ENCODE assay signal across 22 mouse cellular contexts in genomic region chr2:106679720-106680455, GRCm38 (mm10). TPM values are rescaled to one million over a fixed set of nuclear protein-coding genes. Genes with fewer than 3 reads are reported as not detected.
DNase-seq lines count a peak whose midpoint lies in the region; ATAC-seq and TF ChIP-seq lines count a peak whose summit lies in the region.
"Had no signal": no experiment of that assay in that cellular context is flagged by ENCODE, and none has a peak within 500 bp of the region (broad histone marks: within the 10 kb centered on the region; RNA-seq: fewer than 3 reads in every experiment).

No protein-coding gene starts in this region.

- no peak for TF ChIP-seq CTCF in lung, postnatal 0 days (IDR thresholded peaks at IDR 0.05)
- TF ChIP-seq CTCF in intestine, postnatal 0 days (IDR thresholded peaks at IDR 0.05; ENCODE audit: low read depth), result no peak

- no peak overlapping the region for H3K4me3 ChIP-seq in kidney, embryonic 15.5 days (replicated peaks)
- no peak overlapping the region for H3K4me3 ChIP-seq in lung, postnatal 0 days (ENCODE audit: low read depth, low read length)
- H3K4me3 ChIP-seq in embryonic facial prominence, embryonic 11.5 days (ENCODE audit: low read depth, low read length), result no peak overlapping the region
- H3K4me3 ChIP-seq in intestine, postnatal 0 days (ENCODE audit: low read depth, low read length), result no peak overlapping the region
- H3K4me3 ChIP-seq: embryonic facial prominence, embryonic 12.5 days; forebrain, embryonic 15.5 days; heart, embryonic 13.5 days; hindbrain, embryonic 12.5 days had no signal

- no peaks in the 10 kb centered on the region for H3K36me3 ChIP-seq in kidney, embryonic 15.5 days
- H3K36me3 ChIP-seq in lung, postnatal 0 days (ENCODE audit: insufficient read depth, low read length), result no peaks in the 10 kb centered on the region
- H3K36me3 ChIP-seq in embryonic facial prominence, embryonic 11.5 days (replicated peaks; ENCODE audit: control insufficient read depth, insufficient read depth, low read depth, low read length), result no peaks in the 10 kb centered on the region
- no peaks in the 10 kb centered on the region for H3K36me3 ChIP-seq in intestine, postnatal 0 days (ENCODE audit: control insufficient read depth, insufficient read depth)
- H3K36me3 ChIP-seq: embryonic facial prominence, embryonic 12.5 days; forebrain, embryonic 15.5 days; G1E; heart, embryonic 13.5 days; hindbrain, embryonic 12.5 days had no signal

- 0 out of 2 replicates have a peak, but pooled peaks have one; percentile 43 for ATAC-seq in kidney, embryonic 15.5 days (replicated peaks; ENCODE audit: low FRiP score)
- no peak for ATAC-seq in lung, postnatal 0 days
- ATAC-seq in embryonic facial prominence, embryonic 11.5 days (replicated peaks; ENCODE audit: insufficient number of reproducible peaks, low FRiP score, low TSS enrichment, low read depth), result no peak
- ATAC-seq in intestine, postnatal 0 days, result 0 out of 2 replicates have a peak, but pooled peaks have one; percentile 19
- ATAC-seq: activated CD4-positive, CD25-positive, alpha-beta regulatory T cell, adult 4 months; CD4-positive, CD25-positive, alpha-beta regulatory T cell, adult 4 months; forebrain, embryonic 15.5 days had no signal

- 0 out of 2 replicates have a peak, but pooled peaks cover 4% of the 10 kb centered on the region for H3K4me1 ChIP-seq in kidney, embryonic 15.5 days
- no peaks in the 10 kb centered on the region for H3K4me1 ChIP-seq in lung, postnatal 0 days (ENCODE audit: insufficient read depth, low read depth, low read length)
- H3K4me1 ChIP-seq in embryonic facial prominence, embryonic 11.5 days (ENCODE audit: control insufficient read depth, insufficient read depth, low read length), result no peaks in the 10 kb centered on the region
- H3K4me1 ChIP-seq in intestine, postnatal 0 days (replicated peaks; ENCODE audit: control insufficient read depth, insufficient read depth, low read length), result no peaks in the 10 kb centered on the region

- no peaks in the 10 kb centered on the region for H3K9me3 ChIP-seq in kidney, embryonic 15.5 days (replicated peaks)
- no peaks in the 10 kb centered on the region for H3K9me3 ChIP-seq in lung, postnatal 0 days (ENCODE audit: low read length)
- H3K9me3 ChIP-seq in embryonic facial prominence, embryonic 11.5 days (replicated peaks; ENCODE audit: control insufficient read depth, low read length), result no peaks in the 10 kb centered on the region
- no peaks in the 10 kb centered on the region for H3K9me3 ChIP-seq in intestine, postnatal 0 days (ENCODE audit: control insufficient read depth)
- H3K9me3 ChIP-seq: embryonic facial prominence, embryonic 12.5 days; forebrain, embryonic 15.5 days; heart, embryonic 13.5 days; hindbrain, embryonic 12.5 days had no signal

- WGBS in kidney, embryonic 15.5 days, result 78% methylated on average over 5 of the region's 5 CpGs
- WGBS in lung, postnatal 0 days, result 51% methylated on average over 5 of the region's 5 CpGs
- 58% methylated on average over 5 of the region's 5 CpGs for WGBS in embryonic facial prominence, embryonic 11.5 days
- WGBS in intestine, postnatal 0 days, result 53% methylated on average over 5 of the region's 5 CpGs

- 0 out of 2 replicates have a peak overlapping the region, but pooled peaks have one; percentile 37 for H3K27ac ChIP-seq in kidney, embryonic 15.5 days
- H3K27ac ChIP-seq in lung, postnatal 0 days (ENCODE audit: low read length), result no peak overlapping the region
- H3K27ac ChIP-seq in embryonic facial prominence, embryonic 11.5 days (replicated peaks; ENCODE audit: low read depth, low read length), result no peak overlapping the region
- no peak overlapping the region for H3K27ac ChIP-seq in intestine, postnatal 0 days (ENCODE audit: low read depth, low read length)
- H3K27ac ChIP-seq: embryonic facial prominence, embryonic 12.5 days; forebrain, embryonic 15.5 days; heart, embryonic 13.5 days; hindbrain, embryonic 12.5 days had no signal

- no peak for DNase-seq in kidney, postnatal 36 days
- DNase-seq in lung, postnatal 0 days (ENCODE audit: low spot score), result peak; percentile 17
- DNase-seq in lung, postnatal 10 days, result no peak
- DNase-seq in embryonic facial prominence, embryonic 11.5 days (ENCODE audit: low spot score), result peak; percentile 33
- no peak for DNase-seq in heart, postnatal 4 days
- no peak for DNase-seq in cerebellum, postnatal 36 days
- DNase-seq: adrenal gland, postnatal 14 days; B cell, adult 2 months; cerebellum, adult 11-12 months; cerebellum, adult 9-11 months; gastrocnemius, postnatal 36 days; heart, adult 11 months; heart, postnatal 36 days had no signal

- no peak overlapping the region for H3K4me2 ChIP-seq in kidney, embryonic 15.5 days
- no peak overlapping the region for H3K4me2 ChIP-seq in lung, postnatal 0 days (replicated peaks; ENCODE audit: low read depth, low read length)
- H3K4me2 ChIP-seq in embryonic facial prominence, embryonic 11.5 days (ENCODE audit: low read depth, low read length), result no peak overlapping the region
- H3K4me2 ChIP-seq in intestine, postnatal 0 days (replicated peaks; ENCODE audit: low read depth), result no peak overlapping the region
- H3K4me2 ChIP-seq: embryonic facial prominence, embryonic 12.5 days; forebrain, embryonic 15.5 days; heart, embryonic 13.5 days; hindbrain, embryonic 12.5 days had no signal

- no peak for TF ChIP-seq EP300 in lung, postnatal 0 days (IDR thresholded peaks at IDR 0.05)

- H3K9ac ChIP-seq in kidney, embryonic 15.5 days, result no peak overlapping the region
- no peak overlapping the region for H3K9ac ChIP-seq in lung, postnatal 0 days (replicated peaks; ENCODE audit: low read depth)
- no peak overlapping the region for H3K9ac ChIP-seq in embryonic facial prominence, embryonic 11.5 days (replicated peaks; ENCODE audit: low read length)
- H3K9ac ChIP-seq in intestine, postnatal 0 days (ENCODE audit: low read depth, low read length), result no peak overlapping the region
- H3K9ac ChIP-seq: embryonic facial prominence, embryonic 12.5 days; forebrain, embryonic 15.5 days; heart, embryonic 13.5 days; hindbrain, embryonic 12.5 days had no signal

- no peaks in the 10 kb centered on the region; the same call in 1 of the 2 replicates for H3K27me3 ChIP-seq in kidney, embryonic 15.5 days
- H3K27me3 ChIP-seq in lung, postnatal 0 days (replicated peaks; ENCODE audit: insufficient read depth, low read length), result no peaks in the 10 kb centered on the region
- no peaks in the 10 kb centered on the region for H3K27me3 ChIP-seq in embryonic facial prominence, embryonic 11.5 days (ENCODE audit: control insufficient read depth, insufficient read depth, low read length)
- no peaks in the 10 kb centered on the region for H3K27me3 ChIP-seq in intestine, postnatal 0 days (replicated peaks; ENCODE audit: control insufficient read depth, insufficient read depth, low read length)
- H3K27me3 ChIP-seq: embryonic facial prominence, embryonic 12.5 days; forebrain, embryonic 15.5 days; heart, embryonic 13.5 days; hindbrain, embryonic 12.5 days had no signal

RNA-seq across cellular contexts. Expression of gene Mpped2, which starts 13.2 kb away (rescaled TPM):
- 29.5 and 30.0 TPM in 2 replicates for polyA plus RNA-seq in kidney, embryonic 15.5 days (2015; fragmentation: Nextera tagmentation; extraction: Ambion mirVana)
- polyA plus RNA-seq in lung, postnatal 0 days (2015; fragmentation: Nextera tagmentation; extraction: Ambion mirVana), result 9.7 and 13.9 TPM in 2 replicates
- 102 and 108 TPM in 2 replicates for polyA plus RNA-seq in embryonic facial prominence, embryonic 11.5 days (2014; fragmentation: Nextera tagmentation; extraction: Ambion mirVana)
- polyA plus RNA-seq in intestine, postnatal 0 days (2015; fragmentation: Nextera tagmentation; extraction: Ambion mirVana), result 8.0 and 8.2 TPM in 2 replicates
- total RNA-seq in heart, postnatal 4 days (2021), result 10 to 100 TPM; 24.9 to 27.7 TPM
- polyA plus RNA-seq: activated CD4-positive, CD25-positive, alpha-beta regulatory T cell, adult 4 months; CD4-positive, CD25-positive, alpha-beta regulatory T cell, adult 4 months; G1E had no signal

Comparison
In these comparisons a context has a peak if more than half of its experiments do, and no peak if none do; other contexts are left out.
1. DNase-seq: peak in lung, postnatal 0 days (single experiment) and embryonic facial prominence, embryonic 11.5 days (single experiment); none in kidney, postnatal 36 days (0 of 2), lung, postnatal 10 days (single experiment), heart, postnatal 4 days (single experiment) and cerebellum, postnatal 36 days (0 of 2).
2. ATAC-seq: peak in kidney, embryonic 15.5 days (single experiment) and intestine, postnatal 0 days (single experiment); none in lung, postnatal 0 days (single experiment) and embryonic facial prominence, embryonic 11.5 days (single experiment).